Mouse (Mus musculus) thymus, adult 2 months (tissue): ENCODE results near the gene L3hypdh. TPM values are rescaled to one million over a fixed set of nuclear protein-coding genes. Genes with fewer than 3 reads are reported as not detected.

Experiments used
- DNase-seq: peaks from one replicate; pipeline ENCODE4 v3.0.0; 2021
- H3K27ac ChIP-seq: fragments of 200-500 bp; 2 replicates; pipeline ENCODE4 v1.5.1; 2012; ENCODE audit warnings: low read length, control low read depth; ENCODE audit not compliant: control insufficient read depth, insufficient read depth
- H3K27me3 ChIP-seq: fragments of 200-500 bp; 2 replicates; pipeline ENCODE4 v1.6.1; 2012; ENCODE audit warnings: mild to moderate bottlenecking, low read length, moderate library complexity, mixed read lengths; ENCODE audit not compliant: control insufficient read depth, insufficient read depth
- H3K36me3 ChIP-seq: fragments of 200-500 bp; 2 replicates; pipeline ENCODE4 v1.6.1; 2012; ENCODE audit warnings: mild to moderate bottlenecking, low read length, moderate library complexity; ENCODE audit not compliant: control insufficient read depth, insufficient read depth
- H3K4me1 ChIP-seq: fragments of 200-500 bp; replicated peaks from 2 replicates; pipeline ENCODE4 v1.6.1; 2012; ENCODE audit warnings: low read length; ENCODE audit not compliant: control insufficient read depth, insufficient read depth
- H3K4me3 ChIP-seq: fragments of 200-500 bp; 2 replicates; pipeline ENCODE4 v1.5.1; 2012; ENCODE audit warnings: mild to moderate bottlenecking, low read length, control low read depth, moderate library complexity; ENCODE audit not compliant: control insufficient read depth, insufficient read depth
- CTCF ChIP-seq: fragments of 200-500 bp; IDR thresholded peaks from 2 replicates; pipeline ENCODE4 v1.5.1; 2012; ENCODE audit warnings: mild to moderate bottlenecking, control low read depth, low read length, moderate library complexity, borderline replicate concordance; ENCODE audit not compliant: control insufficient read depth, poor library complexity, insufficient read depth; ENCODE audit errors: extremely low read depth
- POLR2A ChIP-seq: fragments of 200-500 bp; IDR thresholded peaks from 2 replicates; pipeline ENCODE4 v1.6.1; 2012; ENCODE audit warnings: mild to moderate bottlenecking, low read length, control low read depth, moderate library complexity; ENCODE audit not compliant: control insufficient read depth, poor library complexity, insufficient read depth; ENCODE audit errors: extremely low read depth
- WGBS: fragments of 180-500 bp; shearing (Covaris S2); methylation state at CpG from one replicate; pipeline ENCODE4 v1.1.7; 2018; 5-methylcytosine and 5-hydroxymethylcytosine counted together
- polyA plus RNA-seq: library from polyadenylated mRNA; depleted of rRNA; stranded (reverse); fragments of >200 nt; gene quantifications from 2 replicates; pipeline ENCODE4 v1.2.3, GENCODE M21; 2012

L3hypdh gene
- polyA plus RNA-seq, 1 experiment = 5.2 TPM

DNA sequence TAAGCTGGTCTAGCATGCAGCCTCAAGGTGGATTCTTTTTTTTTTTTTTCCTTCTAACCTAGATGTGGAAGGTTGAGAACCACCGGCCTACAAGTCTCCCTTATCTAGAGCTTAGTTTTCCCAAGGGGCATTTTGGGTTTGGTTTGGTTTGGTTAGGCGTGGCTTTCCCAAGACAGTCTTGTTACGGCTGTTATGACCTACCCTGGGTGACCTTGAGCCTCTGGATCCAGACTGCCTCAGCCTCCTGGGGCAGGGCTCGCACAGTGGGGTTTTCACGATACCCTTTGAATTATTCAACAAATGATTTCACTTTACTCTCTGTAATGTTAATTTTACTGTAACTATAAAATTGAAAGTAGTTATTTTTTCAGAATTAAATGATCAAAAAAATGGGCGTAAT is 17.5 kb upstream of the L3hypdh start:
- H3K27me3 ChIP-seq = no peaks in the 10 kb centered on the region
- H3K4me1 ChIP-seq = no peaks in the 10 kb centered on the region
- H3K27ac ChIP-seq = no peak overlapping the region
- H3K36me3 ChIP-seq = peaks cover 5% of the 10 kb centered on the region
- no peak for DNase-seq
- H3K4me3 ChIP-seq = no peak overlapping the region
- TF ChIP-seq CTCF (no peak), POLR2A (no peak)
- WGBS = 92% methylated on average over 6 of the region's 6 CpGs

DNA sequence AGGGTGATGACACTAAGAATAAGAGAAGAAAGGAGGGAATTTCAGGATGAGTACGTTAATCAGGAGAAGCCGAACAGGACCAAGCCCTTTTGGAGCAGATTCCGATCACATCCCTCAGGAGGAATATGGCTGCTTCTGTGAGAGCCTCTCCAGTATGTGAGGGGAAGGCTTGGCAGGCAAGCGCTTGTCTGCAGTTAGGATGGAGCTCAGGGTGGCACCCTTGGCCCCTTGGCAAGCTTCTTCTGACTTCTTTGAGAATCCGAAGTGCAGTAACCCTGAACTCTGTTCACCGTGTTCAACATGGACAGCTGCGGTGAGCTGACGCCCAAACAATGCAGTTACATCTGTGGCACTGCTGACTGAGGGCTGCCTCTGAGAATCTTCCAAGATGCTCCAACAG is 11.7 kb upstream of the L3hypdh start:
- no peak for TF ChIP-seq CTCF
- no peak overlapping the region for H3K4me3 ChIP-seq
- DNase-seq = no peak
- no peaks in the 10 kb centered on the region for H3K27me3 ChIP-seq
- H3K27ac ChIP-seq = no peak overlapping the region
- H3K4me1 ChIP-seq = no peaks in the 10 kb centered on the region
- WGBS = over 99% methylated on average over 8 of the region's 8 CpGs
- peaks cover 38% of the 10 kb centered on the region for H3K36me3 ChIP-seq

DNA sequence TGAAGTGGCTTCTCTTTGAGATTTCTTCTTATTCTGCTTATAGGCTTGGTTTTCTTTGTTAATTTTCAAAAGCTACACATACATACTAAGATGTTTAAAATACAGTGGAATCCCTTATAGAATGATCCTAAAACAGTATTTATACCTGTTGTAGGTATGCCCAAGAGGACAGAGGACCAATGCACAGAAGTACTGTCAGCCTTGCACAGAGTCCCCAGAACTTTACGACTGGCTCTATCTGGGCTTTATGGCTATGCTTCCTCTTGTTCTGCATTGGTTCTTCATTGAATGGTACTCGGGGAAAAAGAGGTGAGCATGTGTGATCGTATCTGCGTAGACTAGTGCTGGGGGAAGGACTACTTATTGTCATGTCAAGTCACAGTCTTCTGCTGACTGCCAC is 4.6 kb upstream of the L3hypdh start:
- TF ChIP-seq CTCF (no peak), POLR2A (no peak)
- H3K27me3 ChIP-seq = no peaks in the 10 kb centered on the region; the same call in 1 of the 2 replicates
- no peak overlapping the region for H3K27ac ChIP-seq
- 93% methylated on average over 4 of the region's 4 CpGs for WGBS
- DNase-seq = no peak
- peaks cover 25% of the 10 kb centered on the region for H3K36me3 ChIP-seq
- H3K4me3 ChIP-seq = no peak overlapping the region
- peaks cover 8% of the 10 kb centered on the region for H3K4me1 ChIP-seq

DNA sequence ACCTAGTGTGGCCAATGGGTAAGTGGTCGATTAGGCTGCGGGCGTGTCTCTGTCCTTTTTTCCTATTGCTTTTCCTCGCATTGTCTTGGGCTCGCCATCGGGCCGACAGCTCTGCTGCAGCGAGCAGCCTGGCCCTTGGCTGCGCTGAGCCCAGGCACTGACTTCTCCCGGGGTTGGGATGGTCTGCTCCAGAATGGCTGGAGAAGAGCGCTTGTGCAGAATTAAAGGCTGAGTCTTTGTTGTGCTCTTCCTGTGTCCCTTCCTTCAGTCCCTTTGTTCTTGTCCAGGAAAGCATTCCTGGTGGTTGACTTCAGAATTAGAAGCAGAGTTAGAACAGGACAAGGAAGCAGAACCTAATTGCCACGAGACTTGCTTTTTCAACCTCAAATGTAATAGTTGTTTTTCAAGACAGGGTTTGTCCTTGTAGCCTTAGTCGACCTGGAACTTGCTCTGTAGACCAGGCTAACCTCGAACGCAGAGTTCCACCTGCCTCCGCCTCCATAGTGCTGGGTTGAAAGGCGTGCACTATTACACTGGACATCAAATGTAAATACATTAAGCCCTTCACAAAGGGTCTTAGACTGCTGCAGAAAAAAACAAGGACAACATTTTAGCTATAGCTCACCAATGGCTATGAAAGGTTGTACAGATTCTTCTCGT is 1.1 kb upstream of the L3hypdh start:
- TF ChIP-seq POLR2A (no peak), CTCF (no peak)
- no peak overlapping the region for H3K27ac ChIP-seq
- H3K27me3 ChIP-seq = no peaks in the 10 kb centered on the region; the same call in 1 of the 2 replicates
- no peaks in the 10 kb centered on the region for H3K36me3 ChIP-seq
- peak overlapping the region; percentile 93 for H3K4me3 ChIP-seq
- peaks cover 12% of the 10 kb centered on the region for H3K4me1 ChIP-seq
- DNase-seq = peak; percentile 7
- 4% methylated on average over 18 of the region's 18 CpGs for WGBS

DNA sequence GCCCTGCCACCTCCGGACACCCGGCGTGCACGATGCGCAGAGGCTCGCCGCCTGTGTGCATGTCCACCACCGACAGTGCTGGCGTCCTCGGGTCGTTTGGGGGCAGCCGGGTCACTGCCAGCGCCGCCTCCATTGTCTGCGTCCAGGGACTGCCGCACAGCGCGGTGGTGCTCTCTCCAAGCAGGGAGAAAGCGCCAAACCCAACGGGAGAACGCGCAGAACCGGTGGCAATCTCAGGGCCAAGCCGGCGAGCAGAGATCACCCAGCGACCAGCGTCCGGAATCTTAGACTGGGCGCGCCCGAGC is 263 bp downstream of the L3hypdh start:
- H3K4me1 ChIP-seq = peaks cover 12% of the 10 kb centered on the region
- H3K27ac ChIP-seq = no peak overlapping the region
- H3K27me3 ChIP-seq = no peaks in the 10 kb centered on the region; the same call in 1 of the 2 replicates
- H3K4me3 ChIP-seq = peak overlapping the region; percentile 93
- whole genome bisulfite sequencing = under 1% methylated on average over 31 of the region's 31 CpGs
- no peak for DNase-seq
- no peaks in the 10 kb centered on the region for H3K36me3 ChIP-seq
- TF ChIP-seq POLR2A (no peak), CTCF (no peak)

DNA sequence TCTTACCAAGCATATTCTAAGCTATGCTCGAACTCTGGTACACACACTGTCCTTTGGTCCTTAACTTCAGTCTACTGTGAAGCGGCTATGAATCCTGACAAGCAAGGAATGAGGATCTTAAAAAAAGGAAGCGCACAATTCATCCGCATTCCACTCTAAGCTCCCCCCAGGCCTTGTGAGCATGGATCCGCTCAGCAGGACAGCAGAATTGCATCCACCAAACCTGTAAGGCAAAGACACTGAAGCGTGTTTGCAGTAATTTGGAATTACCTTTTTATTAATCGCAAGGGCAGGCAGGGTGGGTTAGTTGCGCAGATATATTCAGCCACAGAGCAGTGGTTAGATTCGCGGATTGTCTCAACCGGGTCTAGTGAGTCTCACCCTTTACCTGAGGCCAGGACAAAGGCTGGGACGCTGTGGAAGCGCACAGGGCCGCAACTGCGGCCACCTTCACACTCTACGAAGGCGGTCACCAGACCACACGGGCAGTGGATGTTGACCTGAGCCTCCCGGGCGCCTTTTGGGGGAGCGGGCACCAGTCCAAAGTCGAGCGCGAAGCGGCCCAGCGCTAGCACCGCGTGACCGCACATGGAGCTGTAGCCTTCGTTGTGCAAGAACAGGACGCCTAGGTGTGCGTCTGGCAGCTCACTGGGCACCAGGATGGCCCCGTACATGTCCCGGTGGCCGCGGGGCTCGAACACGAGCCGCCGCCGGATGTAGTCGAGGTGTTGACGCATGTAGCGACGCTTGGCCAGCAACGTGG is 797 bp downstream of the L3hypdh start:
- DNase-seq = no peak
- peak overlapping the region; percentile 93 for H3K4me3 ChIP-seq
- no peaks in the 10 kb centered on the region for H3K36me3 ChIP-seq
- H3K27ac ChIP-seq = no peak overlapping the region
- H3K4me1 ChIP-seq = peaks cover 12% of the 10 kb centered on the region
- H3K27me3 ChIP-seq = no peaks in the 10 kb centered on the region; the same call in 1 of the 2 replicates
- 23% methylated on average over 46 of the region's 46 CpGs for WGBS
- no peak for TF ChIP-seq POLR2A
- TF ChIP-seq CTCF = no peak
